Comparison of ENCODE assay signal across 8 mouse cellular contexts in genomic region chr13:23561531-23561882, GRCm38 (mm10). TPM values are rescaled to one million over a fixed set of nuclear protein-coding genes. Genes with fewer than 3 reads are reported as not detected.
DNase-seq lines count a peak whose midpoint lies in the region; ATAC-seq and TF ChIP-seq lines count a peak whose summit lies in the region.
"Not testable (repeated sequence)": the region's sequence is repeated elsewhere in the genome, so short reads cannot be mapped to it uniquely, and the experiment has no call there.

No protein-coding gene starts in this region.

- H3K27ac ChIP-seq in ES-Bruce4 (ENCODE audit: insufficient read depth, low read length), result not testable (repeated sequence)
- peak overlapping the region; percentile 96 for H3K27ac ChIP-seq in embryonic facial prominence, embryonic 15.5 days (replicated peaks)
- peak overlapping the region; percentile 98 for H3K27ac ChIP-seq in gastrocnemius, adult 2 months
- H3K27ac ChIP-seq in hindbrain, embryonic 13.5 days, result peak overlapping the region; percentile 95
- peak overlapping the region; percentile 96 for H3K27ac ChIP-seq in kidney, postnatal 0 days
- H3K27ac ChIP-seq in liver, embryonic 14.5 days, result peak overlapping the region; percentile 92
- H3K27ac ChIP-seq in midbrain, embryonic 12.5 days (replicated peaks), result peak overlapping the region; percentile 98
- H3K27ac ChIP-seq in small intestine, adult 2 months (ENCODE audit: insufficient read depth, low read depth, low read length), result peak overlapping the region; percentile 93

- not testable (repeated sequence) for DNase-seq in gastrocnemius, adult 2 months; kidney, postnatal 0 days (ENCODE audit: low spot score); liver, embryonic 14.5 days (ENCODE audit: low read depth in 3 of 3, low spot score in 3 of 3)

- H3K36me3 ChIP-seq in ES-Bruce4 (ENCODE audit: control insufficient read depth, insufficient read depth, low read length, poor library complexity, severe bottlenecking); embryonic facial prominence, embryonic 15.5 days; hindbrain, embryonic 13.5 days; kidney, postnatal 0 days (ENCODE audit: insufficient read depth, low read length); liver, embryonic 14.5 days (replicated peaks; ENCODE audit: control insufficient read depth, insufficient read depth, low read depth); midbrain, embryonic 12.5 days; small intestine, adult 2 months (ENCODE audit: control insufficient read depth, insufficient read depth, low read length): not testable (repeated sequence)

- H3K4me1 ChIP-seq in ES-Bruce4 (ENCODE audit: control insufficient read depth, insufficient read depth, low read length); embryonic facial prominence, embryonic 15.5 days; hindbrain, embryonic 13.5 days (replicated peaks); kidney, postnatal 0 days (replicated peaks; ENCODE audit: insufficient read depth, low read length); midbrain, embryonic 12.5 days; small intestine, adult 2 months (ENCODE audit: control insufficient read depth, insufficient read depth, insufficient read length, low read length): not testable (repeated sequence)
- peaks cover 24 to 28% of the 10 kb centered on the region in 2 experiments for H3K4me1 ChIP-seq in liver, embryonic 14.5 days (replicated peaks; ENCODE audit: control insufficient read depth in 2 of 2, insufficient read depth in 2 of 2, low read length in 1 of 2)

- TF ChIP-seq POLR2A in ES-Bruce4 (IDR thresholded peaks at IDR 0.05; ENCODE audit: insufficient read depth, low read length); small intestine, adult 2 months (IDR thresholded peaks at IDR 0.05; ENCODE audit: low read depth, low read length): not testable (repeated sequence)

- peak overlapping the region; percentile 61 for H3K4me2 ChIP-seq in embryonic facial prominence, embryonic 15.5 days (replicated peaks)
- peak overlapping the region; percentile 75 for H3K4me2 ChIP-seq in hindbrain, embryonic 13.5 days
- H3K4me2 ChIP-seq in kidney, postnatal 0 days (ENCODE audit: low read length), result peak overlapping the region; percentile 76
- peak overlapping the region; percentile 69 for H3K4me2 ChIP-seq in liver, embryonic 14.5 days (ENCODE audit: low read depth)
- H3K4me2 ChIP-seq in midbrain, embryonic 12.5 days (replicated peaks), result peak overlapping the region; percentile 78

- intact Hi-C loops in gastrocnemius, adult 2 months (cut with DNase I), result loop anchor here (10.0 kb wide), 1 partner anchor 173 kb away; the partner anchor contains the start of gene Hist1h1c

- H3K9me3 ChIP-seq in ES-Bruce4 (replicated peaks; ENCODE audit: control insufficient read depth, insufficient read depth, low read length, poor library complexity, severe bottlenecking); embryonic facial prominence, embryonic 15.5 days (replicated peaks); hindbrain, embryonic 13.5 days; kidney, postnatal 0 days (replicated peaks; ENCODE audit: low read length); liver, embryonic 14.5 days (ENCODE audit: control insufficient read depth, low read length); midbrain, embryonic 12.5 days: not testable (repeated sequence)

- TF ChIP-seq EP300 in ES-Bruce4 (IDR thresholded peaks at IDR 0.05; ENCODE audit: insufficient read depth, low read depth, low read length); liver, embryonic 14.5 days (IDR thresholded peaks at IDR 0.05; ENCODE audit: low read depth): not testable (repeated sequence)

- WGBS in embryonic facial prominence, embryonic 15.5 days, result 0% methylated on average over 2 of the region's 5 CpGs
- 0% methylated on average over 2 of the region's 5 CpGs for WGBS in hindbrain, embryonic 13.5 days
- 0% methylated on average over 2 of the region's 5 CpGs for WGBS in kidney, postnatal 0 days
- WGBS in liver, embryonic 14.5 days (ENCODE audit: insufficient replicate concordance), result 0% methylated on average over 2 of the region's 5 CpGs
- WGBS in midbrain, embryonic 12.5 days, result 0% methylated on average over 2 of the region's 5 CpGs
- WGBS in small intestine, adult 2 months, result 0% methylated on average over 2 of the region's 5 CpGs

- not testable (repeated sequence) for H3K9ac ChIP-seq in ES-Bruce4 (ENCODE audit: low read depth, poor library complexity, severe bottlenecking); embryonic facial prominence, embryonic 15.5 days
- peak overlapping the region; percentile 75 for H3K9ac ChIP-seq in hindbrain, embryonic 13.5 days
- peak overlapping the region; percentile 61; the same call in 1 of the 2 replicates for H3K9ac ChIP-seq in kidney, postnatal 0 days (ENCODE audit: low read depth, low read length)
- peak overlapping the region; percentile 81 for H3K9ac ChIP-seq in liver, embryonic 14.5 days (replicated peaks)
- H3K9ac ChIP-seq in midbrain, embryonic 12.5 days (replicated peaks), result peak overlapping the region; percentile 49; the same call in 1 of the 2 replicates

- peak overlapping the region; percentile 67 for H3K4me3 ChIP-seq in ES-Bruce4 (ENCODE audit: low read depth, low read length)
- H3K4me3 ChIP-seq in embryonic facial prominence, embryonic 15.5 days (replicated peaks), result peak overlapping the region; percentile 52
- H3K4me3 ChIP-seq in gastrocnemius, adult 2 months, result peak overlapping the region; percentile 86
- H3K4me3 ChIP-seq in hindbrain, embryonic 13.5 days, result peak overlapping the region; percentile 46
- H3K4me3 ChIP-seq in kidney, postnatal 0 days (replicated peaks; ENCODE audit: low read depth, low read length), result peak overlapping the region; percentile 25
- peak overlapping the region; percentile 38 to 54 for H3K4me3 ChIP-seq in liver, embryonic 14.5 days (ENCODE audit: insufficient read depth in 1 of 2, low read depth in 2 of 2, low read length in 2 of 2)
- peak overlapping the region; percentile 46 for H3K4me3 ChIP-seq in midbrain, embryonic 12.5 days
- peak overlapping the region; percentile 93; the same call in 1 of the 2 replicates for H3K4me3 ChIP-seq in small intestine, adult 2 months (ENCODE audit: low read depth, low read length)

- not testable (repeated sequence) for H3K27me3 ChIP-seq in ES-Bruce4 (ENCODE audit: control insufficient read depth, insufficient read depth, low read length, poor library complexity, severe bottlenecking); embryonic facial prominence, embryonic 15.5 days; hindbrain, embryonic 13.5 days; kidney, postnatal 0 days (ENCODE audit: insufficient read depth, low read length); liver, embryonic 14.5 days (ENCODE audit: control insufficient read depth, insufficient read depth, low read length); midbrain, embryonic 12.5 days; small intestine, adult 2 months (ENCODE audit: control insufficient read depth, insufficient read depth, low read length)

- not testable (repeated sequence) for TF ChIP-seq CTCF in ES-Bruce4 (IDR thresholded peaks at IDR 0.05; ENCODE audit: low read depth, low read length); gastrocnemius, adult 2 months (IDR thresholded peaks at IDR 0.05); kidney, postnatal 0 days (IDR thresholded peaks at IDR 0.05; ENCODE audit: low read depth); liver, embryonic 14.5 days (IDR thresholded peaks at IDR 0.05; ENCODE audit: low read depth); small intestine, adult 2 months (IDR thresholded peaks at IDR 0.05; ENCODE audit: extremely low read depth, insufficient read length, insufficient replicate concordance, low read depth, low read length)

- not testable (repeated sequence) for ATAC-seq in embryonic facial prominence, embryonic 15.5 days (ENCODE audit: insufficient number of reproducible peaks, low FRiP score, low TSS enrichment, low read depth); hindbrain, embryonic 13.5 days (ENCODE audit: low FRiP score); kidney, postnatal 0 days (replicated peaks; ENCODE audit: low FRiP score, low read depth); liver, embryonic 14.5 days (ENCODE audit: insufficient read depth); midbrain, embryonic 12.5 days (ENCODE audit: low FRiP score, low read depth)

RNA-seq across cellular contexts. Expression of gene Hist1h3e, which starts 0.7 kb away (rescaled TPM):
- 14.3 and 15.4 TPM in 2 replicates for polyA plus RNA-seq in ES-Bruce4 (2011; ENCODE audit: insufficient read depth, insufficient read length, low read depth, missing spikeins)
- 3.7 and 4.4 TPM in 2 replicates for polyA plus RNA-seq in embryonic facial prominence, embryonic 15.5 days (2015; fragmentation: Nextera tagmentation; extraction: Ambion mirVana)
- total RNA-seq in gastrocnemius, adult 2 months (2021), result 10 to 100 TPM in 1 of 2 experiments, 1 to 10 TPM in 1; 8.3 to 12.9 TPM
- polyA plus RNA-seq in hindbrain, embryonic 13.5 days (2015; fragmentation: Nextera tagmentation; extraction: Ambion mirVana), result 2.1 and 2.8 TPM in 2 replicates
- 3.9 and 5.0 TPM in 2 replicates for polyA plus RNA-seq in kidney, postnatal 0 days (2015; fragmentation: Nextera tagmentation; extraction: Ambion mirVana)
- polyA plus RNA-seq in liver, embryonic 14.5 days (2012; rRNA removed), result 25.4 and 53.3 TPM in 2 replicates
- 3.9 and 5.1 TPM in 2 replicates for polyA plus RNA-seq in liver, embryonic 14.5 days (2014; fragmentation: Nextera tagmentation; extraction: Ambion mirVana)
- polyA plus RNA-seq in midbrain, embryonic 12.5 days (2016; fragmentation: Nextera tagmentation; extraction: Ambion mirVana), result 6.5 and 7.0 TPM in 2 replicates
- polyA plus RNA-seq in small intestine, adult 2 months (2012; rRNA removed), result 27.6 and 43.3 TPM in 2 replicates

RNA-seq across cellular contexts. Expression of gene Hist1h1d, which starts 8.4 kb away (rescaled TPM):
- polyA plus RNA-seq in ES-Bruce4 (2011; ENCODE audit: insufficient read depth, insufficient read length, low read depth, missing spikeins), result 1.6 and 2.0 TPM in 2 replicates
- 0.44 and 0.55 TPM in 2 replicates for polyA plus RNA-seq in embryonic facial prominence, embryonic 15.5 days (2015; fragmentation: Nextera tagmentation; extraction: Ambion mirVana)
- total RNA-seq in gastrocnemius, adult 2 months (2021), result under 1 TPM; 0.56 to 0.81 TPM
- polyA plus RNA-seq in hindbrain, embryonic 13.5 days (2015; fragmentation: Nextera tagmentation; extraction: Ambion mirVana), result 0.10 and 0.16 TPM in 2 replicates
- polyA plus RNA-seq in kidney, postnatal 0 days (2015; fragmentation: Nextera tagmentation; extraction: Ambion mirVana), result 0.22 and 0.23 TPM in 2 replicates
- polyA plus RNA-seq in liver, embryonic 14.5 days (2012; rRNA removed), result 0.54 and 0.70 TPM in 2 replicates
- polyA plus RNA-seq in liver, embryonic 14.5 days (2014; fragmentation: Nextera tagmentation; extraction: Ambion mirVana), result 1.2 and 1.6 TPM in 2 replicates
- polyA plus RNA-seq in midbrain, embryonic 12.5 days (2016; fragmentation: Nextera tagmentation; extraction: Ambion mirVana), result 0.37 and 0.45 TPM in 2 replicates
- 0.27 and 0.29 TPM in 2 replicates for polyA plus RNA-seq in small intestine, adult 2 months (2012; rRNA removed)

RNA-seq across cellular contexts. Expression of gene Hist1h2ae, which starts 9.5 kb away (rescaled TPM):
- 5.0 and 8.2 TPM in 2 replicates for polyA plus RNA-seq in ES-Bruce4 (2011; ENCODE audit: insufficient read depth, insufficient read length, low read depth, missing spikeins)
- 53.3 and 77.8 TPM in 2 replicates for polyA plus RNA-seq in embryonic facial prominence, embryonic 15.5 days (2015; fragmentation: Nextera tagmentation; extraction: Ambion mirVana)
- total RNA-seq in gastrocnemius, adult 2 months (2021), result under 1 TPM in 1 of 2 experiments, not detected in 1; 0.45 TPM
- polyA plus RNA-seq in hindbrain, embryonic 13.5 days (2015; fragmentation: Nextera tagmentation; extraction: Ambion mirVana), result 26.4 and 29.3 TPM in 2 replicates
- 42.2 and 50.2 TPM in 2 replicates for polyA plus RNA-seq in kidney, postnatal 0 days (2015; fragmentation: Nextera tagmentation; extraction: Ambion mirVana)
- polyA plus RNA-seq in liver, embryonic 14.5 days (2012; rRNA removed), result 10.8 and 14.3 TPM in 2 replicates
- polyA plus RNA-seq in liver, embryonic 14.5 days (2014; fragmentation: Nextera tagmentation; extraction: Ambion mirVana), result 150 and 151 TPM in 2 replicates
- 95.2 and 113 TPM in 2 replicates for polyA plus RNA-seq in midbrain, embryonic 12.5 days (2016; fragmentation: Nextera tagmentation; extraction: Ambion mirVana)
- 27.3 and 38.0 TPM in 2 replicates for polyA plus RNA-seq in small intestine, adult 2 months (2012; rRNA removed)

RNA-seq across cellular contexts. Expression of gene Hist1h2bg, which starts 9.7 kb away (rescaled TPM):
- polyA plus RNA-seq in ES-Bruce4 (2011; ENCODE audit: insufficient read depth, insufficient read length, low read depth, missing spikeins), result 13.4 and 16.7 TPM in 2 replicates
- polyA plus RNA-seq in embryonic facial prominence, embryonic 15.5 days (2015; fragmentation: Nextera tagmentation; extraction: Ambion mirVana), result 6.5 and 8.3 TPM in 2 replicates
- total RNA-seq in gastrocnemius, adult 2 months (2021), result 1 to 10 TPM; 2.9 to 7.6 TPM
- polyA plus RNA-seq in hindbrain, embryonic 13.5 days (2015; fragmentation: Nextera tagmentation; extraction: Ambion mirVana), result 2.8 TPM in 2 replicates
- 3.4 and 4.1 TPM in 2 replicates for polyA plus RNA-seq in kidney, postnatal 0 days (2015; fragmentation: Nextera tagmentation; extraction: Ambion mirVana)
- 42.1 and 55.9 TPM in 2 replicates for polyA plus RNA-seq in liver, embryonic 14.5 days (2012; rRNA removed)
- polyA plus RNA-seq in liver, embryonic 14.5 days (2014; fragmentation: Nextera tagmentation; extraction: Ambion mirVana), result 6.9 and 10.2 TPM in 2 replicates
- 13.0 and 13.8 TPM in 2 replicates for polyA plus RNA-seq in midbrain, embryonic 12.5 days (2016; fragmentation: Nextera tagmentation; extraction: Ambion mirVana)
- 32.8 and 51.3 TPM in 2 replicates for polyA plus RNA-seq in small intestine, adult 2 months (2012; rRNA removed)

RNA-seq across cellular contexts. Expression of gene Hist1h4f, which starts 10.1 kb away (rescaled TPM):
- polyA plus RNA-seq in ES-Bruce4 (2011; ENCODE audit: insufficient read depth, insufficient read length, low read depth, missing spikeins), result 24.1 and 31.1 TPM in 2 replicates
- 1.1 and 1.7 TPM in 2 replicates for polyA plus RNA-seq in embryonic facial prominence, embryonic 15.5 days (2015; fragmentation: Nextera tagmentation; extraction: Ambion mirVana)
- 1 to 10 TPM; 7.8 to 8.7 TPM for total RNA-seq in gastrocnemius, adult 2 months (2021)
- polyA plus RNA-seq in hindbrain, embryonic 13.5 days (2015; fragmentation: Nextera tagmentation; extraction: Ambion mirVana), result 0.83 TPM in 1 of 2 replicates, not detected in the other
- 0.58 TPM in 1 of 2 replicates, not detected in the other for polyA plus RNA-seq in kidney, postnatal 0 days (2015; fragmentation: Nextera tagmentation; extraction: Ambion mirVana)
- polyA plus RNA-seq in liver, embryonic 14.5 days (2012; rRNA removed), result 4.9 and 17.8 TPM in 2 replicates
- polyA plus RNA-seq in liver, embryonic 14.5 days (2014; fragmentation: Nextera tagmentation; extraction: Ambion mirVana), result 0.75 and 1.6 TPM in 2 replicates
- polyA plus RNA-seq in midbrain, embryonic 12.5 days (2016; fragmentation: Nextera tagmentation; extraction: Ambion mirVana), result 0.85 and 1.7 TPM in 2 replicates
- 13.6 and 21.3 TPM in 2 replicates for polyA plus RNA-seq in small intestine, adult 2 months (2012; rRNA removed)

Comparison
In these comparisons a context has a peak if more than half of its experiments do, and no peak if none do; other contexts are left out.
1. H3K4me3 ChIP-seq: peak in every context shown above with its lines; median percentile 93 in small intestine, adult 2 months; 86 in gastrocnemius, adult 2 months; 67 in ES-Bruce4; 52 in embryonic facial prominence, embryonic 15.5 days; 46 in hindbrain, embryonic 13.5 days; 46 in liver, embryonic 14.5 days; 46 in midbrain, embryonic 12.5 days; 25 in kidney, postnatal 0 days.